Mouse (Mus musculus): ENCODE measurements around the gene Rprd2.

- TF ChIP-seq GATA1 (IDR thresholded peaks at IDR 0.05; ENCODE audit: low read length) = no peak
- no peak for TF ChIP-seq TAL1 (IDR thresholded peaks at IDR 0.05; ENCODE audit: low read length)
Measured at GRCm38 (mm10) chr3:95765534-95765933, 53.1 kb downstream of the Rprd2 start.

Data from erythroblast, embryonic 14.5 days (primary cell).